Mouse (Mus musculus) gastrocnemius, adult 2 months (tissue): ENCODE data around the gene Pnpla6. TPM values are rescaled to one million over a fixed set of nuclear protein-coding genes. Genes with fewer than 3 reads are reported as not detected.

Source experiments
- DNase-seq: peaks from one replicate; pipeline ENCODE4 v3.0.0; 2022
- H3K27ac ChIP-seq: fragments of 200-600 bp; 2 replicates; pipeline ENCODE4 v1.8.1; 2022; ENCODE audit warnings: mild to moderate bottlenecking
- H3K4me3 ChIP-seq: fragments of 200-600 bp; 2 replicates; pipeline ENCODE4 v1.8.1; 2022; ENCODE audit warnings: mild to moderate bottlenecking, moderate library complexity
- CTCF ChIP-seq: fragments of 200-600 bp; IDR thresholded peaks from 2 replicates; pipeline ENCODE4 v1.8.1; 2022; ENCODE audit warnings: antibody characterized with exemption, mild to moderate bottlenecking, moderate library complexity
- intact Hi-C: fragments of 180-260 bp; cut with DNase I; formaldehyde crosslinking; loops from one replicate; pipeline ENCODE4 v1.15.1; 2025
- long read RNA-seq, 2 experiments: library from polyadenylated mRNA; stranded (forward); transcript quantifications; one replicate each; pipeline ENCODE4 v2.0.0; 2021
- total RNA-seq, 2 experiments: library from RNA; stranded (reverse); gene quantifications; 2 replicates each; pipeline ENCODE4 v1.2.3; 2021

Gene Pnpla6
- total RNA-seq: 1 to 10 TPM; 8.7 to 9.3 TPM
- long read RNA-seq, experiment 1, partial matches to known transcripts: 4 of 9 reads
- long read RNA-seq, experiment 1, other reads (novel, unspliced or antisense): 5 of 9 reads
- long read RNA-seq, experiment 2, full-length matches to known transcripts: 1 of 7 reads
- long read RNA-seq, experiment 2, partial matches to known transcripts: 2 of 7 reads
- long read RNA-seq, experiment 2, other reads (novel, unspliced or antisense): 4 of 7 reads

GRCm38 (mm10) chr8:3515260-3515671 is at the start of gene Pnpla6:
Pnpla6 (plus strand) TSS chr8:3515384.
- TF ChIP-seq CTCF: no peak
- Histone ChIP-seq H3K27ac (peak within 1 kb of the TSS; percentile 87), H3K4me3 (peak within 1 kb of the TSS; percentile 83)
- peak; percentile 95 for DNase-seq
- intact Hi-C loops: loop anchor here (2.0 to 5.0 kb wide), 2 partner anchors 14 to 107 kb away; partner anchors contain the start of genes Mcoln1, Pet100 and Xab2

- intact Hi-C loops: no loop called here
- H3K4me3 ChIP-seq: peak within 1 kb of the TSS; percentile 71
- peak; percentile 99 for DNase-seq
- TF ChIP-seq CTCF: no peak
- peak within 1 kb of the TSS; percentile 88 for H3K27ac ChIP-seq
Observed at GRCm38 (mm10) chr8:3467006-3467885, 47.9 kb upstream of the Pnpla6 start, which contains the start of gene Pex11g. Pex11g (minus strand) TSS chr8:3467680.

GRCm38 (mm10) chr8:3467886-3468545 is 47.2 kb upstream of the Pnpla6 start:
- TF ChIP-seq CTCF: no peak
- intact Hi-C loops: no loop called here
- no peak for DNase-seq
- peak overlapping the region; percentile 71 for H3K4me3 ChIP-seq
- H3K27ac ChIP-seq: peak overlapping the region; percentile 88

GRCm38 (mm10) chr8:3468838-3469237 is 46.3 kb upstream of the Pnpla6 start:
- H3K27ac ChIP-seq: no peak overlapping the region
- no peak for DNase-seq
- H3K4me3 ChIP-seq: no peak overlapping the region
- intact Hi-C loops: no loop called here
- TF ChIP-seq CTCF: peak; percentile 15; the same call in 1 of the 2 replicates

GRCm38 (mm10) chr8:3470562-3470961 is 44.6 kb upstream of the Pnpla6 start, which contains the start of gene Tex45:
Tex45 (plus strand) TSS chr8:3470862.
- intact Hi-C loops: no loop called here

GRCm38 (mm10) chr8:3475715-3476429 is 39.3 kb upstream of the Pnpla6 start:
- Histone ChIP-seq H3K27ac (no peak overlapping the region), H3K4me3 (peak overlapping the region; percentile 33)
- TF ChIP-seq CTCF: no peak
- intact Hi-C loops: no loop called here
- no peak for DNase-seq

More at GRCm38 (mm10) chr8:3470562-3470961, 44.6 kb upstream of the Pnpla6 start, which contains the start of gene Tex45:
- no peak for DNase-seq
- Histone ChIP-seq H3K27ac (no peak within 1 kb of the TSS), H3K4me3 (no peak within 1 kb of the TSS)
- TF ChIP-seq CTCF: no peak

GRCm38 (mm10) chr8:3480221-3480785 is 34.9 kb upstream of the Pnpla6 start:
- no peak for TF ChIP-seq CTCF
- H3K4me3 ChIP-seq: no peak overlapping the region
- no peak overlapping the region for H3K27ac ChIP-seq
- DNase-seq: no peak
- intact Hi-C loops: no loop called here

- intact Hi-C loops: no loop called here
Observed at GRCm38 (mm10) chr8:3481605-3482004, 33.6 kb upstream of the Pnpla6 start.

GRCm38 (mm10) chr8:3482240-3482740 is 32.9 kb upstream of the Pnpla6 start:
- no peak for DNase-seq
- TF ChIP-seq CTCF: no peak
- intact Hi-C loops: no loop called here
- H3K27ac ChIP-seq: no peak overlapping the region
- no peak overlapping the region for H3K4me3 ChIP-seq

More at GRCm38 (mm10) chr8:3481605-3482004, 33.6 kb upstream of the Pnpla6 start:
- Histone ChIP-seq H3K4me3 (no peak overlapping the region), H3K27ac (no peak overlapping the region)
- no peak for TF ChIP-seq CTCF
- DNase-seq: no peak

- TF ChIP-seq CTCF: no peak
- intact Hi-C loops: no loop called here
- no peak for DNase-seq
- no peak overlapping the region for H3K27ac ChIP-seq
- no peak overlapping the region for H3K4me3 ChIP-seq
Observed at GRCm38 (mm10) chr8:3483546-3483945, 31.6 kb upstream of the Pnpla6 start.

GRCm38 (mm10) chr8:3485192-3485591 is 30.0 kb upstream of the Pnpla6 start:
- DNase-seq: no peak
- Histone ChIP-seq H3K27ac (no peak overlapping the region), H3K4me3 (no peak overlapping the region)
- intact Hi-C loops: no loop called here
- TF ChIP-seq CTCF: no peak
